ENCODE assay signal across 8 mouse cellular contexts in the genomic region with DNA sequence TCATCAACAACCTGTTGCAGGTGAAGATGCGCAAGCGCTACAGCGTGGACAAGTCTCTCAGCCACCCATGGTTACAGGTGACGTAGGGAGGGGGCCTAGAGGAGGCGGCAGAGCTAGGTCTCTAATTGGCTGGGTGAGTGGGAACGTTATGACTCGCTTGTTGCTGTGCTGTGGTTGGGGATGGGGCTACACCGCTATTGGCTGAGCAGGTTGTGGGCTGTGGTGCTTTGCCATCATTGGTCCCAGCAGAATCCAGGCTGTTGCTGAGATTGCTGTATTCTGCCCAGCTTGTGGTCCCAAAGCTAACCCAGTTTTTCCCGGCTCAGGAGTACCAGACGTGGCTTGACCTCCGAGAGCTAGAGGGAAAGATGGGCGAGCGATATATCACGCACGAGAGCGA. TPM values are rescaled to one million over a fixed set of nuclear protein-coding genes. Genes with fewer than 3 reads are reported as not detected.
DNase-seq lines count a peak whose midpoint lies in the region; ATAC-seq and TF ChIP-seq lines count a peak whose summit lies in the region.

No protein-coding gene starts in this region.

- no peak; the same call in 1 of the 2 replicates for TF ChIP-seq POLR2A in testis, adult 2 months (IDR thresholded peaks at IDR 0.05; ENCODE audit: control insufficient read depth, low read depth, low read length)

- peak; percentile 93 for ATAC-seq in intestine, embryonic 14.5 days (replicated peaks; ENCODE audit: low FRiP score, low TSS enrichment, low read depth)
- ATAC-seq in limb, embryonic 15.5 days (ENCODE audit: insufficient number of reproducible peaks, low FRiP score, low TSS enrichment, low read depth) = peak; percentile 73
- no peak for ATAC-seq in granulocyte monocyte progenitor cell, adult 5-6 weeks (replicated peaks; ENCODE audit: poor library complexity, severe bottlenecking)
- no peak for ATAC-seq in erythroid progenitor cell, adult 5-6 weeks (replicated peaks; ENCODE audit: low FRiP score, poor library complexity, severe bottlenecking)

- TF ChIP-seq CTCF in testis, adult 2 months (IDR thresholded peaks at IDR 0.05; ENCODE audit: control insufficient read depth, insufficient read depth, insufficient replicate concordance, low read depth, low read length) = no peak

- DNase-seq in testis, postnatal 10 days (ENCODE audit: low spot score) = no peak
- DNase-seq in embryonic facial prominence, embryonic 10.5 days (ENCODE audit: low spot score) = peak; percentile 84
- peak; percentile 72 for DNase-seq in intestine, embryonic 14.5 days (ENCODE audit: low spot score)
- peak; percentile 97 for DNase-seq in right cerebral cortex, adult 18-20 months

- H3K36me3 ChIP-seq in testis, adult 2 months (ENCODE audit: control insufficient read depth, insufficient read depth, low read length) = no peaks in the 10 kb centered on the region
- peaks cover 60% of the 10 kb centered on the region for H3K36me3 ChIP-seq in embryonic facial prominence, embryonic 10.5 days (replicated peaks)
- peaks cover 28% of the 10 kb centered on the region for H3K36me3 ChIP-seq in intestine, embryonic 14.5 days (ENCODE audit: control insufficient read depth, insufficient read depth, low read length)
- H3K36me3 ChIP-seq in limb, embryonic 15.5 days = peaks cover 71% of the 10 kb centered on the region

- no peaks in the 10 kb centered on the region for H3K27me3 ChIP-seq in testis, adult 2 months (ENCODE audit: control insufficient read depth, insufficient read depth, low read length)
- H3K27me3 ChIP-seq in embryonic facial prominence, embryonic 10.5 days (replicated peaks; ENCODE audit: low read depth, poor library complexity, severe bottlenecking) = no peaks in the 10 kb centered on the region
- H3K27me3 ChIP-seq in intestine, embryonic 14.5 days (replicated peaks; ENCODE audit: control insufficient read depth, insufficient read depth, low read length) = no peaks in the 10 kb centered on the region
- H3K27me3 ChIP-seq in limb, embryonic 15.5 days = no peaks in the 10 kb centered on the region

- no peak overlapping the region for H3K9ac ChIP-seq in intestine, embryonic 14.5 days (ENCODE audit: low read length)
- peak overlapping the region; percentile 4; the same call in 1 of the 2 replicates for H3K9ac ChIP-seq in limb, embryonic 15.5 days

- peaks cover 11% of the 10 kb centered on the region for H3K4me1 ChIP-seq in testis, adult 2 months (ENCODE audit: control insufficient read depth, insufficient read depth, low read length)
- peaks cover 14% of the 10 kb centered on the region for H3K4me1 ChIP-seq in embryonic facial prominence, embryonic 10.5 days
- H3K4me1 ChIP-seq in intestine, embryonic 14.5 days (replicated peaks; ENCODE audit: control insufficient read depth, insufficient read depth, low read length) = no peaks in the 10 kb centered on the region
- H3K4me1 ChIP-seq in limb, embryonic 15.5 days = 0 out of 2 replicates have a peak, but pooled peaks cover 14% of the 10 kb centered on the region

- peak overlapping the region; percentile 52 for H3K4me3 ChIP-seq in testis, adult 2 months (ENCODE audit: control insufficient read depth, low read depth, low read length)
- H3K4me3 ChIP-seq in embryonic facial prominence, embryonic 10.5 days = peak overlapping the region; percentile 48
- H3K4me3 ChIP-seq in intestine, embryonic 14.5 days (ENCODE audit: low read depth, low read length) = no peak overlapping the region
- H3K4me3 ChIP-seq in limb, embryonic 15.5 days = 0 out of 2 replicates have a peak overlapping the region, but pooled peaks have one; percentile 9

- WGBS in embryonic facial prominence, embryonic 10.5 days = 11% methylated on average over 16 of the region's 16 CpGs
- WGBS in intestine, embryonic 14.5 days = 22% methylated on average over 16 of the region's 16 CpGs
- WGBS in limb, embryonic 15.5 days = 17% methylated on average over 16 of the region's 16 CpGs

- peaks cover under 1% of the 10 kb centered on the region; the same call in 1 of the 2 replicates for H3K9me3 ChIP-seq in embryonic facial prominence, embryonic 10.5 days
- H3K9me3 ChIP-seq in intestine, embryonic 14.5 days (ENCODE audit: control insufficient read depth, low read length) = no peaks in the 10 kb centered on the region
- no peaks in the 10 kb centered on the region for H3K9me3 ChIP-seq in limb, embryonic 15.5 days

- H3K27ac ChIP-seq in testis, adult 2 months (ENCODE audit: control insufficient read depth, insufficient read depth, low read depth, low read length) = no peak overlapping the region
- H3K27ac ChIP-seq in embryonic facial prominence, embryonic 10.5 days (replicated peaks) = peak overlapping the region; percentile 72
- no peak overlapping the region for H3K27ac ChIP-seq in intestine, embryonic 14.5 days (ENCODE audit: low read depth)
- H3K27ac ChIP-seq in limb, embryonic 15.5 days = no peak overlapping the region

- peak overlapping the region; percentile 26; the same call in 1 of the 2 replicates for H3K4me2 ChIP-seq in intestine, embryonic 14.5 days (ENCODE audit: low read length)
- H3K4me2 ChIP-seq in limb, embryonic 15.5 days = peak overlapping the region; percentile 1; the same call in 1 of the 2 replicates

RNA-seq across cellular contexts. Expression of a gene that starts 5.6 kb away (rescaled TPM):
- polyA plus RNA-seq in testis, adult 2 months (2012; rRNA removed) = 30.7 and 31.2 TPM in 2 replicates
- 5.5 and 6.0 TPM in 2 replicates for polyA plus RNA-seq in embryonic facial prominence, embryonic 10.5 days (2016; fragmentation: Nextera tagmentation; extraction: Ambion mirVana)
- 5.3 and 5.5 TPM in 2 replicates for polyA plus RNA-seq in intestine, embryonic 14.5 days (2014; fragmentation: Nextera tagmentation; extraction: Ambion mirVana)
- polyA plus RNA-seq in limb, embryonic 15.5 days (2015; fragmentation: Nextera tagmentation; extraction: Ambion mirVana) = 4.0 TPM in 2 replicates
- not detected in 2 replicates for total RNA-seq in granulocyte monocyte progenitor cell, adult 5-6 weeks (2014; fragmentation: Nextera tagmentation)
- total RNA-seq in granulocyte monocyte progenitor cell, adult 5-6 weeks (2017) = 0.31 and 0.69 TPM in 2 replicates
- not detected in 2 replicates for total RNA-seq in erythroid progenitor cell, adult 5-6 weeks (2015; ENCODE audit: low replicate concordance)
- not detected in 2 replicates for total RNA-seq in erythroid progenitor cell, adult 5-6 weeks (2017; ENCODE audit: low replicate concordance)

RNA-seq across cellular contexts. Expression of a gene that starts 22.1 kb away (rescaled TPM):
- polyA plus RNA-seq in testis, adult 2 months (2012; rRNA removed) = 9.5 and 10.3 TPM in 2 replicates
- 14.7 and 20.3 TPM in 2 replicates for polyA plus RNA-seq in embryonic facial prominence, embryonic 10.5 days (2016; fragmentation: Nextera tagmentation; extraction: Ambion mirVana)
- polyA plus RNA-seq in intestine, embryonic 14.5 days (2014; fragmentation: Nextera tagmentation; extraction: Ambion mirVana) = 12.5 and 13.9 TPM in 2 replicates
- polyA plus RNA-seq in limb, embryonic 15.5 days (2015; fragmentation: Nextera tagmentation; extraction: Ambion mirVana) = 11.8 and 15.0 TPM in 2 replicates
- total RNA-seq in granulocyte monocyte progenitor cell, adult 5-6 weeks (2014; fragmentation: Nextera tagmentation) = not detected in 2 replicates
- total RNA-seq in granulocyte monocyte progenitor cell, adult 5-6 weeks (2017) = 0.26 and 0.62 TPM in 2 replicates
- not detected in 2 replicates for total RNA-seq in erythroid progenitor cell, adult 5-6 weeks (2015; ENCODE audit: low replicate concordance)
- total RNA-seq in erythroid progenitor cell, adult 5-6 weeks (2017; ENCODE audit: low replicate concordance) = not detected in 2 replicates

RNA-seq across cellular contexts. Expression of a gene that starts 26.8 kb away (rescaled TPM):
- 2.8 and 4.5 TPM in 2 replicates for polyA plus RNA-seq in testis, adult 2 months (2012; rRNA removed)
- polyA plus RNA-seq in embryonic facial prominence, embryonic 10.5 days (2016; fragmentation: Nextera tagmentation; extraction: Ambion mirVana) = 12.9 and 13.1 TPM in 2 replicates
- polyA plus RNA-seq in intestine, embryonic 14.5 days (2014; fragmentation: Nextera tagmentation; extraction: Ambion mirVana) = 12.0 and 12.8 TPM in 2 replicates
- 20.5 and 21.9 TPM in 2 replicates for polyA plus RNA-seq in limb, embryonic 15.5 days (2015; fragmentation: Nextera tagmentation; extraction: Ambion mirVana)
- 9.6 and 14.6 TPM in 2 replicates for total RNA-seq in granulocyte monocyte progenitor cell, adult 5-6 weeks (2014; fragmentation: Nextera tagmentation)
- total RNA-seq in granulocyte monocyte progenitor cell, adult 5-6 weeks (2017) = 3.4 and 11.9 TPM in 2 replicates
- total RNA-seq in erythroid progenitor cell, adult 5-6 weeks (2015; ENCODE audit: low replicate concordance) = 8.3 and 18.4 TPM in 2 replicates
- total RNA-seq in erythroid progenitor cell, adult 5-6 weeks (2017; ENCODE audit: low replicate concordance) = 3.8 and 4.9 TPM in 2 replicates

RNA-seq across cellular contexts. Expression of a gene that starts 36.8 kb away (rescaled TPM):
- polyA plus RNA-seq in testis, adult 2 months (2012; rRNA removed) = 0.20 and 0.26 TPM in 2 replicates
- 0.52 and 0.64 TPM in 2 replicates for polyA plus RNA-seq in embryonic facial prominence, embryonic 10.5 days (2016; fragmentation: Nextera tagmentation; extraction: Ambion mirVana)
- polyA plus RNA-seq in intestine, embryonic 14.5 days (2014; fragmentation: Nextera tagmentation; extraction: Ambion mirVana) = 2.2 and 2.3 TPM in 2 replicates
- 4.0 and 5.1 TPM in 2 replicates for polyA plus RNA-seq in limb, embryonic 15.5 days (2015; fragmentation: Nextera tagmentation; extraction: Ambion mirVana)
- total RNA-seq in granulocyte monocyte progenitor cell, adult 5-6 weeks (2014; fragmentation: Nextera tagmentation) = 1.1 and 1.2 TPM in 2 replicates
- total RNA-seq in granulocyte monocyte progenitor cell, adult 5-6 weeks (2017) = 2.2 and 2.6 TPM in 2 replicates
- total RNA-seq in erythroid progenitor cell, adult 5-6 weeks (2015; ENCODE audit: low replicate concordance) = 0.36 and 6.7 TPM in 2 replicates
- total RNA-seq in erythroid progenitor cell, adult 5-6 weeks (2017; ENCODE audit: low replicate concordance) = 1.9 and 2.0 TPM in 2 replicates

RNA-seq across cellular contexts. Expression of a gene that starts 53.0 kb away (rescaled TPM):
- polyA plus RNA-seq in testis, adult 2 months (2012; rRNA removed) = 3.4 and 3.6 TPM in 2 replicates
- polyA plus RNA-seq in embryonic facial prominence, embryonic 10.5 days (2016; fragmentation: Nextera tagmentation; extraction: Ambion mirVana) = 26.1 and 28.5 TPM in 2 replicates
- polyA plus RNA-seq in intestine, embryonic 14.5 days (2014; fragmentation: Nextera tagmentation; extraction: Ambion mirVana) = 27.5 and 28.3 TPM in 2 replicates
- polyA plus RNA-seq in limb, embryonic 15.5 days (2015; fragmentation: Nextera tagmentation; extraction: Ambion mirVana) = 25.8 and 27.1 TPM in 2 replicates
- 8.1 and 10.5 TPM in 2 replicates for total RNA-seq in granulocyte monocyte progenitor cell, adult 5-6 weeks (2014; fragmentation: Nextera tagmentation)
- 9.3 and 11.0 TPM in 2 replicates for total RNA-seq in granulocyte monocyte progenitor cell, adult 5-6 weeks (2017)
- 6.5 and 7.5 TPM in 2 replicates for total RNA-seq in erythroid progenitor cell, adult 5-6 weeks (2015; ENCODE audit: low replicate concordance)
- 4.9 and 19.6 TPM in 2 replicates for total RNA-seq in erythroid progenitor cell, adult 5-6 weeks (2017; ENCODE audit: low replicate concordance)

Comparison
In these comparisons a context has a peak if more than half of its experiments do, and no peak if none do; other contexts are left out.
1. ATAC-seq: peak in intestine, embryonic 14.5 days (single experiment) and limb, embryonic 15.5 days (single experiment); none in granulocyte monocyte progenitor cell, adult 5-6 weeks (single experiment) and erythroid progenitor cell, adult 5-6 weeks (single experiment).